Mouse (Mus musculus): Measurements from ENCODE around the gene Helz2. TPM values are rescaled to one million over a fixed set of nuclear protein-coding genes. Genes with fewer than 3 reads are reported as not detected.
A peak's percentile ranks its signal among the peaks of the same experiment; 100 is the strongest.

The Helz2 gene
- polyA plus RNA-seq, 1 experiment = 67.3 TPM

DNA sequence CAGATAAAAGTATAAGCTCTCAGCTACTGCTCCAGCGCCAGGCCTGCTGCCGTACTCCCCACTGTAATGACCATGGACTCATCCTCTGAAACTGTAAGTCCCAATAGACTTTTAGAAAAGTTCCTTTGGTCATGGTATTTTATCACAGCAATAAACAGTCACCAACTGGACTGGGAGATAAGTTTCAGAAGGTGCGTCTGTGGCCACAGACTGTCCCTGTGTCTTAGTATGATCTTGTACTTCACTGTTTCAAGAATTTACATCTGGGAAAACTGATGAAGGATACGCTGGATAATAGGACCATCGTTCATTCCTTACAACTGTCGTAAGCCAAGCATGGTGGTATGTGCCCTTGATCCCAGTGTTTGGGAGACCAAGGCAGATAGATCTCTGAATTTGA is 25.8 kb downstream of the Helz2 start:
- Histone ChIP-seq H3K27ac (ENCODE audit: insufficient read depth, low read depth, low read length) (no peak overlapping the region), H3K36me3 (ENCODE audit: control insufficient read depth, insufficient read depth, low read length) (no peaks in the 10 kb centered on the region), H3K4me3 (ENCODE audit: low read depth, low read length) (no peak overlapping the region), H3K27me3 (ENCODE audit: control insufficient read depth, insufficient read depth, low read length) (no peaks in the 10 kb centered on the region; the same call in 1 of the 2 replicates), H3K4me1 (ENCODE audit: control insufficient read depth, insufficient read depth, insufficient read length, low read length) (peaks cover 15% of the 10 kb centered on the region)
- TF ChIP-seq POLR2A (IDR thresholded peaks at IDR 0.05; ENCODE audit: low read depth, low read length) = no peak
- TF ChIP-seq CTCF (IDR thresholded peaks at IDR 0.05; ENCODE audit: extremely low read depth, insufficient read length, insufficient replicate concordance, low read depth, low read length) = no peak
- WGBS = 90% methylated on average over 6 of the region's 6 CpGs

GRCm38 (mm10) chr2:181213021-181213445 is 28.8 kb downstream of the Helz2 start, which contains the start of gene Srms:
TSS of gene Srms (minus strand) at chr2:181213185.
- no peak within 1 kb of the TSS for H3K27ac ChIP-seq (ENCODE audit: insufficient read depth, low read depth, low read length)
- peak within 1 kb of the TSS; percentile 59 for H3K4me3 ChIP-seq (ENCODE audit: low read depth, low read length)
- H3K36me3 ChIP-seq (ENCODE audit: control insufficient read depth, insufficient read depth, low read length) = no peaks in the 10 kb centered on the region
- H3K4me1 ChIP-seq (ENCODE audit: control insufficient read depth, insufficient read depth, insufficient read length, low read length) = peaks cover 6% of the 10 kb centered on the region
- TF ChIP-seq CTCF (IDR thresholded peaks at IDR 0.05; ENCODE audit: extremely low read depth, insufficient read length, insufficient replicate concordance, low read depth, low read length) (no peak), POLR2A (IDR thresholded peaks at IDR 0.05; ENCODE audit: low read depth, low read length) (0 out of 2 replicates have a peak, but pooled peaks have one; percentile 28)
- H3K27me3 ChIP-seq (ENCODE audit: control insufficient read depth, insufficient read depth, low read length) = no peaks in the 10 kb centered on the region; the same call in 1 of the 2 replicates
- 2% methylated on average over 17 of the region's 17 CpGs for WGBS

GRCm38 (mm10) chr2:181212389-181213020 is 29.3 kb downstream of the Helz2 start:
- Histone ChIP-seq H3K27me3 (ENCODE audit: control insufficient read depth, insufficient read depth, low read length) (no peaks in the 10 kb centered on the region; the same call in 1 of the 2 replicates), H3K4me1 (ENCODE audit: control insufficient read depth, insufficient read depth, insufficient read length, low read length) (peaks cover 6% of the 10 kb centered on the region), H3K36me3 (ENCODE audit: control insufficient read depth, insufficient read depth, low read length) (no peaks in the 10 kb centered on the region), H3K4me3 (ENCODE audit: low read depth, low read length) (peak overlapping the region; percentile 59), H3K27ac (ENCODE audit: insufficient read depth, low read depth, low read length) (no peak overlapping the region)
- TF ChIP-seq POLR2A (IDR thresholded peaks at IDR 0.05; ENCODE audit: low read depth, low read length) (no peak), CTCF (IDR thresholded peaks at IDR 0.05; ENCODE audit: extremely low read depth, insufficient read length, insufficient replicate concordance, low read depth, low read length) (no peak)
- whole genome bisulfite sequencing = 4% methylated on average over 34 of the region's 34 CpGs

- H3K4me1 ChIP-seq (ENCODE audit: control insufficient read depth, insufficient read depth, insufficient read length, low read length) = peaks cover 22% of the 10 kb centered on the region
- no peak overlapping the region for H3K27ac ChIP-seq (ENCODE audit: insufficient read depth, low read depth, low read length)
- H3K27me3 ChIP-seq (ENCODE audit: control insufficient read depth, insufficient read depth, low read length) = no peaks in the 10 kb centered on the region
- H3K4me3 ChIP-seq (ENCODE audit: low read depth, low read length) = no peak overlapping the region
- no peak for TF ChIP-seq POLR2A (IDR thresholded peaks at IDR 0.05; ENCODE audit: low read depth, low read length)
- no peak for TF ChIP-seq CTCF (IDR thresholded peaks at IDR 0.05; ENCODE audit: extremely low read depth, insufficient read length, insufficient replicate concordance, low read depth, low read length)
- no peaks in the 10 kb centered on the region for H3K36me3 ChIP-seq (ENCODE audit: control insufficient read depth, insufficient read depth, low read length)
- WGBS = 42% methylated on average over 9 of the region's 9 CpGs
These were observed 35.7 kb downstream of the Helz2 start for GRCm38 (mm10) chr2:181206118-181206517.

- 80% methylated on average over 5 of the region's 5 CpGs for WGBS
- no peak overlapping the region for H3K27ac ChIP-seq (ENCODE audit: insufficient read depth, low read depth, low read length)
- H3K27me3 ChIP-seq (ENCODE audit: control insufficient read depth, insufficient read depth, low read length) = no peaks in the 10 kb centered on the region
- H3K4me3 ChIP-seq (ENCODE audit: low read depth, low read length) = no peak overlapping the region
- no peak for TF ChIP-seq POLR2A (IDR thresholded peaks at IDR 0.05; ENCODE audit: low read depth, low read length)
- no peak for TF ChIP-seq CTCF (IDR thresholded peaks at IDR 0.05; ENCODE audit: extremely low read depth, insufficient read length, insufficient replicate concordance, low read depth, low read length)
- H3K36me3 ChIP-seq (ENCODE audit: control insufficient read depth, insufficient read depth, low read length) = no peaks in the 10 kb centered on the region
- peaks cover 23% of the 10 kb centered on the region for H3K4me1 ChIP-seq (ENCODE audit: control insufficient read depth, insufficient read depth, insufficient read length, low read length)
These were observed 36.1 kb downstream of the Helz2 start for GRCm38 (mm10) chr2:181205678-181206077.

DNA sequence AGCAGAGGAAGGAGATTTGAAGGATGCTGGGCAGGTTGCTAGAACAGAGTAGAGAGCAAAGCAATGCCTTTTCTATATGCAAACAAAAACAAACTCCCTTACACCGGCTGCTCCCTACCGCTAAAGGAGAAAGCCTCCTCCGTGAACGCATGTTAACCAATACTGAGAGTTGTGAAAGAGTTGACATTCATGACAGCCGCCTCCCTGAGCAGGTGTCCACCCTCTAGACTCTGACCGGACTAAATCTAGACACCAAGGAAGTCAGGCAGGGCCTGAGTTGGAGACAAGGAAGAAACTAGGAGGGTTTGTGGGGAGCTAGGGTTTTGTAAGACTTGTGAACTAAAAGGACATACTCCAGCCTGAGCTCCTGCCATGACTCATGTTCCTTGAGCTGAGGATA is 38.9 kb downstream of the Helz2 start:
- H3K36me3 ChIP-seq (ENCODE audit: control insufficient read depth, insufficient read depth, low read length) = peaks cover 11% of the 10 kb centered on the region
- H3K4me3 ChIP-seq (ENCODE audit: low read depth, low read length) = no peak overlapping the region; the same call in 1 of the 2 replicates
- H3K27me3 ChIP-seq (ENCODE audit: control insufficient read depth, insufficient read depth, low read length) = no peaks in the 10 kb centered on the region
- WGBS = 16% methylated on average over 6 of the region's 6 CpGs
- peak overlapping the region; percentile 82 for H3K27ac ChIP-seq (ENCODE audit: insufficient read depth, low read depth, low read length)
- peaks cover 34% of the 10 kb centered on the region for H3K4me1 ChIP-seq (ENCODE audit: control insufficient read depth, insufficient read depth, insufficient read length, low read length)
- TF ChIP-seq CTCF (IDR thresholded peaks at IDR 0.05; ENCODE audit: extremely low read depth, insufficient read length, insufficient replicate concordance, low read depth, low read length) = no peak
- TF ChIP-seq POLR2A (IDR thresholded peaks at IDR 0.05; ENCODE audit: low read depth, low read length) = no peak

DNA sequence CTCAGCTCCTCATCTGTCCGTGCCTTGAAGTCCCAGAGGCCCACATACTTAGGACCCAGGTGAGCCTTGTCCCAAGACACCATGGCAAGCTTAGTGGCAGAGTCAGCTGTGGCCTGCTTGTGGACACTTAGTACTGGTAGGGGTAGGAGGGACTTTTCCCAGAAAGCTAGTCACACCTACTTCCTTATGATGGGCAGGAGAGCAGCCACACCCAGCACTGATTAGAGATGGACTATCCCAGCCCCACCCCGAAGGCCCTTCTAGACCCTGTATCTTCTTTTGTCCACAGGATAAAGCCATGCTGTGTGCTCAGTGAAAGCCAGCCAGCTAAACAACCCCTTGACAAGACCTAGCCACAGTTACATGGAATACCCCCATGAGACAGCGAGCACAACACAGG is 39.4 kb downstream of the Helz2 start, which contains the start of gene Ptk6:
Ptk6 (minus strand) TSS at position 368 of the 400 bp plus-strand sequence.
- H3K4me3 ChIP-seq (ENCODE audit: low read depth, low read length) = peak within 1 kb of the TSS; percentile 63
- peak within 1 kb of the TSS; percentile 90 for H3K27ac ChIP-seq (ENCODE audit: insufficient read depth, low read depth, low read length)
- H3K36me3 ChIP-seq (ENCODE audit: control insufficient read depth, insufficient read depth, low read length) = peaks cover 14% of the 10 kb centered on the region
- no peak for TF ChIP-seq CTCF (IDR thresholded peaks at IDR 0.05; ENCODE audit: extremely low read depth, insufficient read length, insufficient replicate concordance, low read depth, low read length)
- peak; percentile 57; the same call in 1 of the 2 replicates for TF ChIP-seq POLR2A (IDR thresholded peaks at IDR 0.05; ENCODE audit: low read depth, low read length)
- H3K4me1 ChIP-seq (ENCODE audit: control insufficient read depth, insufficient read depth, insufficient read length, low read length) = peaks cover 37% of the 10 kb centered on the region
- no peaks in the 10 kb centered on the region for H3K27me3 ChIP-seq (ENCODE audit: control insufficient read depth, insufficient read depth, low read length)
- 63% methylated on average over 3 of the region's 3 CpGs for WGBS
